Mouse (Mus musculus) forebrain, embryonic 12.5 days (tissue): ENCODE results near the gene Fzr1. TPM values are rescaled to one million over a fixed set of nuclear protein-coding genes. Genes with fewer than 3 reads are reported as not detected.
A peak's percentile ranks its signal among the peaks of the same experiment; 100 is the strongest.

ENCODE experiments used
- ATAC-seq: fragments of 200-750 bp; cut with Nextera tagmentation; 2 replicates; pipeline ENCODE4 v1.8.0; 2017; ENCODE audit warnings: moderate TSS enrichment; ENCODE audit not compliant: low FRiP score
- H3K27ac ChIP-seq: fragments of 300-500 bp; sonication (generic); 2 replicates; pipeline ENCODE4 v1.5.1; 2016; ENCODE audit warnings: mild to moderate bottlenecking
- H3K27me3 ChIP-seq: fragments of 300-500 bp; sonication (generic); 2 replicates; pipeline ENCODE4 v1.6.1; 2016; ENCODE audit warnings: mild to moderate bottlenecking
- H3K36me3 ChIP-seq: fragments of 300-500 bp; sonication (generic); replicated peaks from 2 replicates; pipeline ENCODE4 v1.6.1; 2016; ENCODE audit warnings: mild to moderate bottlenecking
- H3K4me1 ChIP-seq: fragments of 300-500 bp; sonication (generic); 2 replicates; pipeline ENCODE4 v1.6.1; 2016
- H3K4me2 ChIP-seq: fragments of 300-500 bp; sonication (generic); 2 replicates; pipeline ENCODE4 v1.6.1; 2016; ENCODE audit warnings: mild to moderate bottlenecking, moderate library complexity
- H3K4me3 ChIP-seq: fragments of 300-500 bp; sonication (generic); replicated peaks from 2 replicates; pipeline ENCODE4 v1.5.1; 2016; ENCODE audit warnings: mild to moderate bottlenecking
- H3K9ac ChIP-seq: fragments of 300-500 bp; sonication (generic); 2 replicates; pipeline ENCODE4 v1.6.1; 2016; ENCODE audit warnings: mild to moderate bottlenecking
- H3K9me3 ChIP-seq: fragments of 300-500 bp; sonication (generic); 2 replicates; pipeline ENCODE4 v1.6.1; 2016
- WGBS: fragments of 180-500 bp; shearing (Covaris S2); methylation state at CpG from one replicate; pipeline ENCODE4 v1.1.7; 2016; 5-methylcytosine and 5-hydroxymethylcytosine counted together
- polyA plus RNA-seq: library from polyadenylated mRNA; unstranded; fragments of >200 nt; fragmentation: Nextera tagmentation; extraction: Ambion mirVana; gene quantifications from 2 replicates; pipeline ENCODE4 v1.2.1, GENCODE M21; 2016

The Fzr1 gene
- polyA plus RNA-seq, 1 experiment from 2014 or later: 148 TPM

- no peak for ATAC-seq
- Histone ChIP-seq H3K4me1 (peaks cover 51% of the 10 kb centered on the region), H3K36me3 (0 out of 2 replicates have a peak, but pooled peaks cover 6% of the 10 kb centered on the region), H3K27me3 (peaks cover 53% of the 10 kb centered on the region), H3K27ac (no peak overlapping the region), H3K4me2 (no peak overlapping the region), H3K9ac (no peak overlapping the region), H3K4me3 (no peak overlapping the region), H3K9me3 (no peaks in the 10 kb centered on the region)
- WGBS: 72% methylated on average over 5 of the region's 5 CpGs
Observed at GRCm38 (mm10) chr10:81421797-81422100, 43.4 kb upstream of the Fzr1 start.

GRCm38 (mm10) chr10:81421041-81421796 is 42.9 kb upstream of the Fzr1 start:
- ATAC-seq: no peak
- Histone ChIP-seq H3K4me1 (peaks cover 51% of the 10 kb centered on the region), H3K9ac (no peak overlapping the region), H3K9me3 (no peaks in the 10 kb centered on the region), H3K4me3 (no peak overlapping the region), H3K27ac (no peak overlapping the region), H3K27me3 (peaks cover 48% of the 10 kb centered on the region), H3K4me2 (no peak overlapping the region), H3K36me3 (0 out of 2 replicates have a peak, but pooled peaks cover 6% of the 10 kb centered on the region)
- WGBS: 71% methylated on average over 4 of the region's 4 CpGs

GRCm38 (mm10) chr10:81420191-81420767 is 42.0 kb upstream of the Fzr1 start:
- H3K27ac ChIP-seq: no peak overlapping the region
- no peaks in the 10 kb centered on the region for H3K9me3 ChIP-seq
- H3K4me1 ChIP-seq: peaks cover 51% of the 10 kb centered on the region
- no peak for ATAC-seq
- H3K4me2 ChIP-seq: no peak overlapping the region
- H3K9ac ChIP-seq: no peak overlapping the region
- no peak overlapping the region; the same call in 1 of the 2 replicates for H3K4me3 ChIP-seq
- peaks cover 38% of the 10 kb centered on the region for H3K27me3 ChIP-seq
- WGBS: 88% methylated on average over 40 of the region's 40 CpGs
- 0 out of 2 replicates have a peak, but pooled peaks cover 6% of the 10 kb centered on the region for H3K36me3 ChIP-seq

GRCm38 (mm10) chr10:81419111-81419928 is 41.0 kb upstream of the Fzr1 start:
- Histone ChIP-seq H3K27me3 (peaks cover 29% of the 10 kb centered on the region), H3K27ac (no peak overlapping the region), H3K9ac (no peak overlapping the region), H3K9me3 (no peaks in the 10 kb centered on the region), H3K4me1 (peaks cover 51% of the 10 kb centered on the region), H3K4me2 (no peak overlapping the region), H3K36me3 (0 out of 2 replicates have a peak, but pooled peaks cover 6% of the 10 kb centered on the region), H3K4me3 (no peak overlapping the region)
- WGBS: 92% methylated on average over 10 of the region's 10 CpGs
- no peak for ATAC-seq

GRCm38 (mm10) chr10:81418216-81419070 is 40.1 kb upstream of the Fzr1 start:
- no peak overlapping the region; the same call in 1 of the 2 replicates for H3K9ac ChIP-seq
- H3K4me2 ChIP-seq: 0 out of 2 replicates have a peak overlapping the region, but pooled peaks have one; percentile 3
- H3K4me1 ChIP-seq: peaks cover 55% of the 10 kb centered on the region
- WGBS: 54% methylated on average over 11 of the region's 11 CpGs
- H3K27ac ChIP-seq: no peak overlapping the region
- H3K36me3 ChIP-seq: 0 out of 2 replicates have a peak, but pooled peaks cover 6% of the 10 kb centered on the region
- H3K4me3 ChIP-seq: no peak overlapping the region
- peaks cover 20% of the 10 kb centered on the region for H3K27me3 ChIP-seq
- no peaks in the 10 kb centered on the region for H3K9me3 ChIP-seq
- no peak for ATAC-seq

- peaks cover 61% of the 10 kb centered on the region for H3K4me1 ChIP-seq
- peak overlapping the region; percentile 35 for H3K4me3 ChIP-seq
- H3K9me3 ChIP-seq: no peaks in the 10 kb centered on the region
- peak overlapping the region; percentile 80 for H3K27ac ChIP-seq
- peak overlapping the region; percentile 64 for H3K4me2 ChIP-seq
- no peak for ATAC-seq
- H3K27me3 ChIP-seq: peaks cover 15% of the 10 kb centered on the region
- H3K9ac ChIP-seq: peak overlapping the region; percentile 65
- H3K36me3 ChIP-seq: 0 out of 2 replicates have a peak, but pooled peaks cover 6% of the 10 kb centered on the region
- 44% methylated on average over 12 of the region's 12 CpGs for WGBS
Observed at GRCm38 (mm10) chr10:81417227-81418215, 39.2 kb upstream of the Fzr1 start.

GRCm38 (mm10) chr10:81416581-81417226 is 38.4 kb upstream of the Fzr1 start:
- H3K4me1 ChIP-seq: peaks cover 68% of the 10 kb centered on the region
- peak overlapping the region; percentile 64 for H3K4me2 ChIP-seq
- H3K27me3 ChIP-seq: peaks cover 11% of the 10 kb centered on the region; the same call in 1 of the 2 replicates
- H3K4me3 ChIP-seq: peak overlapping the region; percentile 35
- H3K36me3 ChIP-seq: 0 out of 2 replicates have a peak, but pooled peaks cover 6% of the 10 kb centered on the region
- H3K9me3 ChIP-seq: no peaks in the 10 kb centered on the region
- H3K9ac ChIP-seq: peak overlapping the region; percentile 65
- WGBS: under 1% methylated on average over 17 of the region's 26 CpGs
- peak; percentile 74 for ATAC-seq
- peak overlapping the region; percentile 80 for H3K27ac ChIP-seq

- ATAC-seq: no peak
- peaks cover 75% of the 10 kb centered on the region for H3K4me1 ChIP-seq
Observed at GRCm38 (mm10) chr10:81415549-81416310, 37.4 kb upstream of the Fzr1 start.

GRCm38 (mm10) chr10:81415146-81415545 is 36.8 kb upstream of the Fzr1 start:
- peaks cover 79% of the 10 kb centered on the region for H3K4me1 ChIP-seq
- no peak overlapping the region for H3K4me2 ChIP-seq
- H3K27ac ChIP-seq: 0 out of 2 replicates have a peak overlapping the region, but pooled peaks have one; percentile 80
- ATAC-seq: no peak
- H3K9ac ChIP-seq: no peak overlapping the region
- H3K36me3 ChIP-seq: 0 out of 2 replicates have a peak, but pooled peaks cover 4% of the 10 kb centered on the region
- no peak overlapping the region for H3K4me3 ChIP-seq
- no peaks in the 10 kb centered on the region for H3K9me3 ChIP-seq
- WGBS: 75% methylated on average over 5 of the region's 5 CpGs
- peaks cover 6% of the 10 kb centered on the region for H3K27me3 ChIP-seq

More at GRCm38 (mm10) chr10:81415549-81416310, 37.4 kb upstream of the Fzr1 start:
- Histone ChIP-seq H3K4me2 (no peak overlapping the region), H3K9me3 (no peaks in the 10 kb centered on the region), H3K9ac (no peak overlapping the region), H3K27me3 (peaks cover 11% of the 10 kb centered on the region), H3K27ac (peak overlapping the region; percentile 80), H3K4me3 (no peak overlapping the region), H3K36me3 (0 out of 2 replicates have a peak, but pooled peaks cover 6% of the 10 kb centered on the region)
- 68% methylated on average over 17 of the region's 17 CpGs for WGBS

GRCm38 (mm10) chr10:81414682-81415081 is 36.4 kb upstream of the Fzr1 start:
- H3K36me3 ChIP-seq: no peaks in the 10 kb centered on the region
- peak overlapping the region; percentile 80; the same call in 1 of the 2 replicates for H3K27ac ChIP-seq
- H3K4me2 ChIP-seq: no peak overlapping the region
- ATAC-seq: no peak
- H3K9ac ChIP-seq: no peak overlapping the region
- no peak overlapping the region for H3K4me3 ChIP-seq
- no peaks in the 10 kb centered on the region for H3K9me3 ChIP-seq
- H3K27me3 ChIP-seq: peaks cover 5% of the 10 kb centered on the region; the same call in 1 of the 2 replicates
- H3K4me1 ChIP-seq: peaks cover 84% of the 10 kb centered on the region
